Mouse (Mus musculus) hindbrain, embryonic 16.5 days (tissue): ENCODE data around the gene Grid1. TPM values are rescaled to one million over a fixed set of nuclear protein-coding genes. Genes with fewer than 3 reads are reported as not detected.
A peak's percentile ranks its signal among the peaks of the same experiment; 100 is the strongest.

Experiments used
- ATAC-seq: fragments of 200-750 bp; cut with Nextera tagmentation; 2 replicates; pipeline ENCODE4 v1.8.0; 2017; ENCODE audit warnings: moderate TSS enrichment, moderate library complexity
- H3K27ac ChIP-seq: fragments of 300-500 bp; sonication (generic); 2 replicates; pipeline ENCODE4 v1.5.1; 2014; ENCODE audit warnings: low read depth, mild to moderate bottlenecking, control low read depth, low read length, moderate library complexity
- H3K27me3 ChIP-seq: fragments of 300-500 bp; sonication (generic); replicated peaks from 2 replicates; pipeline ENCODE4 v1.6.1; 2014; ENCODE audit warnings: low read length; ENCODE audit not compliant: control insufficient read depth, insufficient read depth
- H3K36me3 ChIP-seq: fragments of 300-500 bp; sonication (generic); 2 replicates; pipeline ENCODE4 v1.6.1; 2014; ENCODE audit warnings: mild to moderate bottlenecking, low read length, moderate library complexity, mixed read lengths; ENCODE audit not compliant: control insufficient read depth, insufficient read depth
- H3K4me1 ChIP-seq: fragments of 300-500 bp; sonication (generic); 2 replicates; pipeline ENCODE4 v1.6.1; 2014; ENCODE audit warnings: low read depth, low read length; ENCODE audit not compliant: control insufficient read depth, insufficient read depth
- H3K4me2 ChIP-seq: fragments of 300-500 bp; sonication (generic); 2 replicates; pipeline ENCODE4 v1.6.1; 2014; ENCODE audit warnings: mild to moderate bottlenecking, low read length, control low read depth, moderate library complexity
- H3K4me3 ChIP-seq: fragments of 300-500 bp; sonication (generic); 2 replicates; pipeline ENCODE4 v1.5.1; 2014; ENCODE audit warnings: mild to moderate bottlenecking, low read length, control low read depth, moderate library complexity
- H3K9ac ChIP-seq: fragments of 300-500 bp; sonication (generic); 2 replicates; pipeline ENCODE4 v1.6.1; 2014; ENCODE audit warnings: low read depth, mild to moderate bottlenecking, control low read depth, low read length, moderate library complexity
- H3K9me3 ChIP-seq: fragments of 300-500 bp; sonication (generic); 2 replicates; pipeline ENCODE4 v1.6.1; 2014; ENCODE audit warnings: mild to moderate bottlenecking, low read length, moderate library complexity; ENCODE audit not compliant: control insufficient read depth
- WGBS: fragments of 180-500 bp; shearing (Covaris S2); extraction: QIAGEN DNeasy Blood & Tissue Kit; methylation state at CpG from one replicate; pipeline ENCODE4 v1.1.7; 2014; 5-methylcytosine and 5-hydroxymethylcytosine counted together
- polyA plus RNA-seq: library from polyadenylated mRNA; unstranded; fragments of >200 nt; fragmentation: Nextera tagmentation; extraction: Ambion mirVana; gene quantifications from 2 replicates; pipeline ENCODE4 v1.2.1, GENCODE M21; 2015

The Grid1 gene
- polyA plus RNA-seq, 1 experiment from 2014 or later: 7.1 TPM

DNA sequence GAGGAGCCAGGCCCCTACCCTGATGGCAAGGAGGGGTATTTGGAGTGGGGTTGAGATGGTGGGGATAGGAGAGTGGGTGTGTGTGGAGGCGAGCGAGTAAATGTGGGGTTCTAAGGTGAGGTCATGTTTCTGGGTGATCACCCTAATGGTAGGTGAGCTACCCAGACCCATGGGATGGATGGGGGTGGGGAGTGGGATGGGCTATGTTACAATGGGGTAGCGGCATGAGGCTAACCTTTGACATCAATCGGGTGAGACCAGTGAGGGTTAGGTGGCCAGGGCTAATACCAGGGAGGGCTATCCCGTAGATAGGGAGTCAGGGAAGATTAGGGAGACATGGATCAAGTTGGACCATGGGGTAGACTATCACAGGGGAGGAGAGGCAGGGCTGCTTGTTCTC, 27.7 kb downstream of the Grid1 start:
- Histone ChIP-seq H3K36me3 (no peaks in the 10 kb centered on the region), H3K9me3 (no peaks in the 10 kb centered on the region), H3K4me3 (no peak overlapping the region), H3K27me3 (no peaks in the 10 kb centered on the region), H3K27ac (no peak overlapping the region), H3K9ac (no peak overlapping the region), H3K4me2 (no peak overlapping the region), H3K4me1 (peaks cover 3% of the 10 kb centered on the region; the same call in 1 of the 2 replicates)
- peak; percentile 28; the same call in 1 of the 2 replicates for ATAC-seq
- WGBS: 99% methylated on average over 5 of the region's 5 CpGs

DNA sequence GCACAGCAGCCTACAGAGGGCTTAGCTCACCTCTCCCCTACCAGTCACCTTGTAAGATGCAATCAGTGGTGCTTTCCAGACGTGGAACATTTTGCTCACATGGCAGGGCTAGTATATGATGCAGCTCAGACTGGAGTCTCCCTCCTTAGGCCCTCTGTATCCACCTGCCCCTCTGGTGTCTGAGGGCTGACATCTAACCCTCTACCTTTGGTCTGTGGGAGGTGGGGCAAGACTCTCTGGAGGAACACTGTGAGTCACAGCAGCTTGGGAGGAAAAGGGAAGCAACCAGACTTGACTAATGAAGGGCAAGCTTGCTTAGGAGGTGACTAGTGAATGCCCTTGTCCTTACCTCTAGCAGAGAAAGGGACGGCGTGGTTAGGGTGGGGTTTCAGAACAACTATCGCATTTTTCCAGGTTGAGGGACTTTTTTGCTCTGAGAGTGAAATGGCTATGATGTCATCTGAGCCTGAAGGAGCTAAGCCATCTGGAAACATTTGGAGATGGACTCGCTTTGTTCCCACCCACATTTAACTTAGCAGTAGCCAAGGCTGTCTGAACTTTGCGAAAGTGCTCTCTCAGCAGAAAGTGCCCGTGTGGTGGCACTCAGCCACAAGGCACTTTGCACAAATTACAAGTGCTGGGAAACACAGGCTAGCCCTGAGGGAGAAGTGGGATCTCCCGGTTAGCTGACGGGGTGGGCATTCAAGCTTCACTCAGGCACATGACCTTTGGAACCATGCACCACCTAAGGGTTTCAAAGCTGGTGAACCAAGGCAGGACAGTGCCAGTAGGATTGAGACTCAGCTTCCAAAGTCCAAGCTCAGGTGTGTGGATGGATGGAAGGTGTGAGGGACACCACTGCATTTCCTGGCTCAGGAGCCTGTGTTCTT, 41.2 kb downstream of the Grid1 start:
- WGBS: 76% methylated on average over 9 of the region's 9 CpGs
- H3K4me2 ChIP-seq: no peak overlapping the region
- H3K36me3 ChIP-seq: no peaks in the 10 kb centered on the region
- H3K9me3 ChIP-seq: no peaks in the 10 kb centered on the region
- no peaks in the 10 kb centered on the region for H3K27me3 ChIP-seq
- no peak overlapping the region for H3K27ac ChIP-seq
- ATAC-seq: no peak
- peaks cover 1% of the 10 kb centered on the region; the same call in 1 of the 2 replicates for H3K4me1 ChIP-seq
- H3K4me3 ChIP-seq: no peak overlapping the region
- H3K9ac ChIP-seq: no peak overlapping the region

DNA sequence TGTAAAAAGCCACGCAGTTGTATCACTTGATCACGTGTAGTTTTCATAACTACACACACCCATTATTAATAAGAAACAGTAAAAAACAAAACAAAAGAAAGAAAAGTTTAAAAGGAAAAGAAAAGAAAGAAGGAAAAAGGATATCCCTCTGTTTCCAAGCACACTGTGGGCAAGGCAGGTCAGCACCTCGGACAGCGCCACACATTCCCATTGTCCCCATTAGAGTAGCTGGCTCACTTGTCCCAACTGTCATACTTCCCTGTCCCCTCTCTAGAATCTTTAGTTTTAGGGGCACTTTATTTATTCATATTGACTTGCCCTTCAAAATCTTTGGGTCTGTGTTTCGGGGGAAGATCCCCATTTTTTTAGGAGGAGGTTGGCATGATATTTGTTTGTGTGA, 47.4 kb downstream of the Grid1 start:
- Histone ChIP-seq H3K4me3 (no peak overlapping the region), H3K4me1 (no peaks in the 10 kb centered on the region), H3K36me3 (no peaks in the 10 kb centered on the region), H3K4me2 (no peak overlapping the region), H3K27me3 (no peaks in the 10 kb centered on the region), H3K27ac (no peak overlapping the region), H3K9ac (no peak overlapping the region), H3K9me3 (no peaks in the 10 kb centered on the region)
- WGBS: 32% methylated on average over 5 of the region's 5 CpGs
- ATAC-seq: no peak

DNA sequence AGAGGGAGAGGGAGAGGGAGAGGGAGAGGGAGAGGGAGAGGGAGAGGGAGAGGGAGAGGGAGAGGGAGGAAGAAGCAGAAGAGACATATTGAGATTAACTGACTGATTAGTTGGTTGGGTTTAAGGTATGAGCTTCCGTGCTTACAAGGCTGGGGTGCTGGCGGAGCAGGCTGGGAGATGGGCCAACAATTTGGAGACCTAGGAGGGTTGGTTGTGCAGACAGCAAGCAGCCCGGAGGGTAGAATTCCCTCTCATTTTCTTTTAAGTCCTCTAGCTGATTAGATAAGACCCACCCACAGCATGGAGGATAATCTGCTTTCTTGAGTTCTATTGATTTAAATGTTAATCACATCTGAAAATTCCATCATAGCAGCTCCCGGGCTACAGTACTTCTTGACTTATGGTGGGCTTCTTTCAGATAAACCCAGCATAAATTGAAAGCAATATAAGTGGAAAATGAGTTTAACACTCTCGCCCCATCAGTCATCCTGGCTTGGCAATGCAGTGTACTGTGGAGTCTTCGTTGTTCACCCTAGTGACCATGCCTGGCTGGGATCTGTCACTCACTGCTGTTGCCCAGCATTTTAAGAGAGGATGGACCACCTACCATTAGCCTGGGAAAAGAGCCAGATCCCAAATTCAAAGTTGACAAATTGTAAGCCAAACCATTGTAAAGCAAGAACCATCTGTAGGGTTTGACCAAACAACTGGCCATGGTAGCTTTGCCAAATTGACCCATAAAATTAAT, 48.8 kb downstream of the Grid1 start:
- 48% methylated on average over 6 of the region's 6 CpGs for WGBS
- H3K4me1 ChIP-seq: no peaks in the 10 kb centered on the region
- peak; percentile 85 for ATAC-seq

DNA sequence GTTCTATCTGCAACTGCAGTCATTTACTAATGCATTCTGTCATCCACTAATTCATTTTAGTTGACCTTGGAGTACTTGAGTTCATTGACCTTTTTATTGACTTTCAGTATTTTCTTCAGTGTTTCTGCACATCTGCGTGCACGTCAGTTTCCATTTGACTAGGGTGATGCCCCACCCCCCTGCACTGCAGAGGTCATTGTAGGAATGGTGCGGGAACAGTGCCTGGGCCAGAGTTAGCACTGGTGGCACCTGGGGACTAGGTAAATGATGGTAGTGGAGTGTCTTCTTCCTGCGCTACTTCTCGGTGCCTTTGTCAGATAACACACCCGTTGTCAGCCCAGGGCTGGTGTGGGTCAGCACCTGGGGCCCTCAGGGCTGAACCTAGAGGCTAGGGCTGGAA, 60.1 kb downstream of the Grid1 start:
- 36% methylated on average over 6 of the region's 6 CpGs for WGBS
- ATAC-seq: no peak

More for the DNA sequence above, 48.8 kb downstream of the Grid1 start:
- no peak overlapping the region for H3K9ac ChIP-seq
- no peak overlapping the region for H3K27ac ChIP-seq
- H3K4me3 ChIP-seq: no peak overlapping the region
- H3K9me3 ChIP-seq: no peaks in the 10 kb centered on the region
- no peaks in the 10 kb centered on the region for H3K36me3 ChIP-seq
- no peaks in the 10 kb centered on the region for H3K27me3 ChIP-seq
- no peak overlapping the region for H3K4me2 ChIP-seq

DNA sequence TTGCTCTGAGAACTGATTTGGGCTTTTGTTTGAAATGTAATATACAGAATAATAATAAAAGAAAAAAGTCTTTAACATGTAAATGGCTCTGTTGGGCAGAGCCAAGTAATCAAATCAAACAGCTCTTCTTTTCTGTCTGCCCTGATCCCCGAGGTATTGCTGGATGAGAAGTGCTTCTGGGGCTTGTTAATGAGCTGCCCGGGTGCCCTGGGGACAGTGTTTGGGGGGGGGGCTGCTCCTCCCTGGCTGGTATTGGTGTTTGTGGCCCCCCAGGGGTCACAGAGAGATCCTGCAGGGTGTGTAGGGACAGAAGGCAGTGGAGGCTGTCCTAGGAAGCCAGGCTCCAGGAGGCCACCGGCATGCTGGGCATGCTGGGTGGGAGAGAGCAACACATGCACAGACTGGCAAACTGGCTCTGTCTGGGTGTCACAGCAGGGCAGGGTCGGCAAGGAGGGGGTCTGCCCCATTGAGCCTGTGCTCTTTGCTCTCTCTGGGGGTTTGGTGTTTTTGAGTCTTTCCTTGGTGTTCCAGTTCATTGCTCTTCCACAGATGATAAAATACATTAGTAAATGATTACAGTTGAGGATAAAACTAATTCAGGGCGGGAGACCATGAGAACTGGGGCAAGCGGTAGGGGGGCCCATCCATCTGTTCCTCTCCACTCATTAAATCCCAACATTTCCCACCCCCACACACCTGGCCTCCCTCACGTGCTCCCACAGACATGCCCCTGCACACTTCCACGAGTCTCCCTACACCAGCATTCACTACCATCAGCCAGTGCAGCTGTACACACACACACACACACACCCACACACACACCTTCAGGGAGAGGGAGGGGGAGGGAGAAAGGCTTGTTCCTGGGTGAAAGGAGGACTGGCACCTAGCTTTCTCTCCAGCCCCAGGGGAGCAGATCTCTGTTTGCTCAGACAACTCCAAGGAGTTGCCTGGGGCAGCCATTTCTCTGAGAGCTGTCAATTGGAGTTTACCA, 60.8 kb downstream of the Grid1 start:
- WGBS: 15% methylated on average over 8 of the region's 8 CpGs
- ATAC-seq: peak; percentile 48; the same call in 1 of the 2 replicates
- Histone ChIP-seq H3K4me2 (no peak overlapping the region), H3K27me3 (no peaks in the 10 kb centered on the region), H3K4me3 (no peak overlapping the region), H3K9ac (no peak overlapping the region), H3K27ac (no peak overlapping the region), H3K36me3 (no peaks in the 10 kb centered on the region), H3K4me1 (peaks cover 16% of the 10 kb centered on the region), H3K9me3 (no peaks in the 10 kb centered on the region)

More for the DNA sequence above, 60.1 kb downstream of the Grid1 start:
- no peaks in the 10 kb centered on the region for H3K27me3 ChIP-seq
- H3K9me3 ChIP-seq: no peaks in the 10 kb centered on the region
- no peak overlapping the region for H3K4me3 ChIP-seq
- H3K27ac ChIP-seq: no peak overlapping the region
- no peak overlapping the region for H3K4me2 ChIP-seq
- H3K36me3 ChIP-seq: no peaks in the 10 kb centered on the region
- H3K4me1 ChIP-seq: peaks cover 16% of the 10 kb centered on the region
- H3K9ac ChIP-seq: no peak overlapping the region

DNA sequence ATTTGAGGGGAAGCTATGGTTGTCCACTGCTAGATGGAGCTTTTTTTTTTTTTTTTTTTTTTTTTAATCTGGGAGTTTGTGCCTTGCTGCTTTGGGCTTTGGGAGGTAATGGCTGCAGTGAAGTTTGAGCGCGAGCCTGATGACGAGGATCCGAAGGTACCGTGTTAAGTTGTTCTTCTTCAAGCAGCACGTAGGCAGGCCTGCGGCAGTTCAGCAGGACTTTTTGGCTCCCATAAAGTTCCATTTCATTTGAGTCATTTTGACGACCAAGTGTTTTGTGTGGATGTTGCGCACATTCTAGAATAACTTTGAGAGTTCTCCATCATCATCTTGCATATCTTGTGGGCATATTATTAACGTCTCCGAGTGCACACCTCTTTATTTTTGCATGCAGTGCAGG, 64.3 kb downstream of the Grid1 start:
- no peaks in the 10 kb centered on the region for H3K27me3 ChIP-seq

GRCm38 (mm10) chr14:34884611-34885010, 64.7 kb downstream of the Grid1 start:
- no peak for ATAC-seq
- H3K27ac ChIP-seq: no peak overlapping the region
- WGBS: 97% methylated on average over 3 of the region's 3 CpGs

More for the DNA sequence above, 64.3 kb downstream of the Grid1 start:
- Histone ChIP-seq H3K9ac (no peak overlapping the region), H3K4me1 (peaks cover 16% of the 10 kb centered on the region), H3K4me3 (no peak overlapping the region), H3K27ac (no peak overlapping the region), H3K36me3 (no peaks in the 10 kb centered on the region), H3K4me2 (no peak overlapping the region), H3K9me3 (no peaks in the 10 kb centered on the region)
- no peak for ATAC-seq
- 95% methylated on average over 11 of the region's 11 CpGs for WGBS

More at GRCm38 (mm10) chr14:34884611-34885010, 64.7 kb downstream of the Grid1 start:
- peaks cover 16% of the 10 kb centered on the region for H3K4me1 ChIP-seq
- no peak overlapping the region for H3K4me3 ChIP-seq
- H3K9me3 ChIP-seq: no peaks in the 10 kb centered on the region
- H3K9ac ChIP-seq: no peak overlapping the region
- H3K36me3 ChIP-seq: no peaks in the 10 kb centered on the region
- no peaks in the 10 kb centered on the region for H3K27me3 ChIP-seq
- H3K4me2 ChIP-seq: no peak overlapping the region
